8 mouse cellular contexts compared by ENCODE assay signal in the genomic region with DNA sequence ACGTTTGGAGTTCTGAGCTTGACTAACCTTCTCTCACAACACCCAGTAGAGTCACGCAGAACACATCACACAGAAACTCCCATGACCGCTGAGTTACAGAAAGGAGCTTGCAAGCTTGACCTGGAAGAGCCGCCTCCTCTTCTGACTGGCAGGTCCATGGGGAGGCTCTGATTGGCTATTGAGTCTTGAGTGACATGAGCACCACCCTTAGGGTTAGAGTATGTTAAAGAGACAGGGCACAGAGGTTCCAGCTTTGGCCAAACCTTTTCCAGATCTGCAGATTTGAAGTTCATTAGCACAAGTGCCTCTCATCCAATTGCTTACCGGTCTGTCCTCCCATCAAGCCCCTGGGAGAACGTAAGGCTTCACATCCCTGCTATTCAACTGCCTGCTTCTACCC. TPM values are rescaled to one million over a fixed set of nuclear protein-coding genes. Genes with fewer than 3 reads are reported as not detected.
DNase-seq lines count a peak whose midpoint lies in the region; ATAC-seq and TF ChIP-seq lines count a peak whose summit lies in the region.
"Not testable (repeated sequence)": the region's sequence is repeated elsewhere in the genome, so short reads cannot be mapped to it uniquely, and the experiment has no call there.

TSS of gene Gm14410 (minus strand) at position 81 of the 400 bp plus-strand sequence.

- H3K36me3 ChIP-seq in forebrain, embryonic 15.5 days; heart, embryonic 14.5 days (ENCODE audit: control insufficient read depth, insufficient read depth, low read length): not testable (repeated sequence)

- peak within 1 kb of the TSS; percentile 41 for H3K4me3 ChIP-seq in forebrain, embryonic 15.5 days
- H3K4me3 ChIP-seq in heart, embryonic 14.5 days (ENCODE audit: control insufficient read depth in 1 of 2, insufficient read depth in 1 of 2, low read depth in 1 of 2, low read length in 2 of 2) = peak within 1 kb of the TSS; percentile 35 to 54

- H3K27ac ChIP-seq in forebrain, embryonic 15.5 days (replicated peaks); heart, embryonic 14.5 days (replicated peaks in 1 of 2; ENCODE audit: control insufficient read depth in 1 of 2, insufficient read depth in 1 of 2, low read depth in 2 of 2, low read length in 2 of 2): not testable (repeated sequence)

- H3K27me3 ChIP-seq in forebrain, embryonic 15.5 days; heart, embryonic 14.5 days (ENCODE audit: control insufficient read depth, insufficient read depth, low read length): not testable (repeated sequence)

- H3K4me1 ChIP-seq in forebrain, embryonic 15.5 days; heart, embryonic 14.5 days (ENCODE audit: control insufficient read depth in 2 of 2, insufficient read depth in 2 of 2, low read length in 2 of 2): not testable (repeated sequence)

- not testable (repeated sequence) for DNase-seq in brain, embryonic 14.5 days (ENCODE audit: low read depth)
- peak; percentile 95 for DNase-seq in kidney, adult 9 months
- DNase-seq in left cerebral cortex, postnatal 25 days (ENCODE audit: low spot score in 2 of 2) = peak; percentile 80 to 93
- peak; percentile 84 to 87 for DNase-seq in lung, postnatal 4 days
- DNase-seq in right cerebral cortex, postnatal 10 days (ENCODE audit: low spot score in 2 of 2) = peak; percentile 89 to 94
- DNase-seq in urinary bladder, postnatal 14 days (ENCODE audit: low spot score) = peak; percentile 87

- H3K9ac ChIP-seq in forebrain, embryonic 15.5 days (replicated peaks) = not testable (repeated sequence)
- H3K9ac ChIP-seq in heart, embryonic 14.5 days (ENCODE audit: low read length) = peak within 1 kb of the TSS; percentile 30; the same call in 1 of the 2 replicates

- 1% methylated on average over 5 of the region's 6 CpGs for WGBS in forebrain, embryonic 15.5 days
- WGBS in heart, embryonic 14.5 days = 0% methylated on average over 3 of the region's 6 CpGs

- not testable (repeated sequence) for TF ChIP-seq POLR2A in brain, embryonic 14.5 days (IDR thresholded peaks at IDR 0.05; ENCODE audit: borderline replicate concordance, extremely low read depth, insufficient read depth, insufficient read length, poor library complexity, severe bottlenecking)

- intact Hi-C loops in left cerebral cortex, postnatal 25 days (cut with DNase I) = not testable (repeated sequence)

- not testable (repeated sequence) for ATAC-seq in forebrain, embryonic 15.5 days (replicated peaks); heart, embryonic 14.5 days (ENCODE audit: insufficient number of reproducible peaks, insufficient read depth, low FRiP score, low read depth)

- H3K9me3 ChIP-seq in forebrain, embryonic 15.5 days; heart, embryonic 14.5 days (ENCODE audit: control insufficient read depth, low read length): not testable (repeated sequence)

- TF ChIP-seq CTCF in brain, embryonic 14.5 days (IDR thresholded peaks at IDR 0.05; ENCODE audit: borderline replicate concordance, extremely low read depth, insufficient read depth, insufficient read length) = not testable (repeated sequence)

- H3K4me2 ChIP-seq in forebrain, embryonic 15.5 days (replicated peaks) = peak within 1 kb of the TSS; percentile 26
- H3K4me2 ChIP-seq in heart, embryonic 14.5 days (ENCODE audit: low read length) = not testable (repeated sequence)

RNA-seq across cellular contexts. Expression of gene Gm14410, which starts in this region (rescaled TPM):
- 27.7 and 30.4 TPM in 2 replicates for polyA plus RNA-seq in brain, embryonic 14.5 days (2012; rRNA removed)
- 30.9 and 34.5 TPM in 2 replicates for polyA plus RNA-seq in forebrain, embryonic 15.5 days (2015; fragmentation: Nextera tagmentation; extraction: Ambion mirVana)
- polyA plus RNA-seq in heart, embryonic 14.5 days (2014; fragmentation: Nextera tagmentation; extraction: Ambion mirVana) = 17.1 and 17.7 TPM in 2 replicates
- 10 to 100 TPM; 54.9 to 65.0 TPM for total RNA-seq in left cerebral cortex, postnatal 25 days (2021)
